Mouse (Mus musculus): Measurements from ENCODE around the gene Pycr2.

GRCm38 (mm10) chr1:180881768-180882167, 22.3 kb upstream of the Pycr2 start:
- TF ChIP-seq CTCF (conservative IDR thresholded peaks at IDR 0.05; ENCODE audit: insufficient read depth, insufficient read length, low read depth, low read length) (no peak), POLR2A (IDR thresholded peaks at IDR 0.05; ENCODE audit: low read depth, low read length) (no peak)

All from kidney, adult 2 months (tissue).